Mouse (Mus musculus): ENCODE measurements around the gene Ptpn22.
"Not testable (repeated sequence)": the region's sequence is repeated elsewhere in the genome, so short reads cannot be mapped to it uniquely, and the experiment has no call there.

Ptpn22 gene

GRCm38 (mm10) chr3:103858881-103859801 lies at the start of gene Ptpn22:
Gene Ptpn22, plus strand, starts transcription at chr3:103859795.
- in situ Hi-C loops (cut with MseI, MboI) = no loop called here

DNA sequence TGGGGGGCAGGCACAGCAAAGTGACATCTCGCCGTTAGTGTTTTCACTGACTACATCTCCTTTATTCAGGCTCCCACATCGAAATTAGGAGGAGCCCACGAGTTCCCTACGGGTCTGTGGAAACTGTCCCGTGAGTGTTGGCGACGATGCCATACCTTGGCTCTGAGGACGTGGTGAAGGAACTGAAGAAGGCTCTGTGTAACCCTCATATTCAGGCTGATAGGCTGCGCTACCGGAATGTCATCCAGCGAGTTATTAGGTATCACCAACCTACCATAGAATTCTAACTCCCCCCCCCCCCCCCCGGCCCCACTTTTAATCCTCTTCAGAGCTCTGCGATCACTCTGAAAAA lies 49.8 kb upstream of the Ptpn22 start:
- in situ Hi-C loops (cut with MseI, MboI) = no loop called here

DNA sequence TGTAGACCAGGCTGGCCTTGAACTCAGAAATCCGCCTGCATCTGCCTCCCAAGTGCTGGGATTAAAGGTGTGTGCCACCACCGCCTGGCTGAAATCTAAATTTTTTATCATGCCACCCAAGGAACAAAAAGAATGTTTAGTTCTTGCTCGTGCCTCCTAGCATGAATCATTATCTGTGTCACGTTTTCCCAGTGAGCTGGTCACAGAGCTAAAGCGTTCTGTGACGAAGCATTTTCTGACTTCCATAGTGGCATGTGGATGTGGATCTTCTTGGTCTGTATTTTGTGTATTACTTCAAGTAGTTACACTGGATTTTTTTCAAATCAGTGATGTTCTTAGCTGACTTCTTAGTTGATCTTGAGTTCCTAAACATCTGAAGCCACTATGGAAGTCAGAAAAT lies 48.6 kb upstream of the Ptpn22 start:
- in situ Hi-C loops (cut with MseI, MboI) = no loop called here

- in situ Hi-C loops (cut with MseI, MboI) = no loop called here
Measured at GRCm38 (mm10) chr3:103827548-103827947, 32.0 kb upstream of the Ptpn22 start.

GRCm38 (mm10) chr3:103829036-103829435 lies 30.6 kb upstream of the Ptpn22 start:
- in situ Hi-C loops (cut with MseI, MboI) = no loop called here

- in situ Hi-C loops (cut with MseI, MboI) = not testable (repeated sequence)
Measured at GRCm38 (mm10) chr3:103830681-103831080, 28.9 kb upstream of the Ptpn22 start.

DNA sequence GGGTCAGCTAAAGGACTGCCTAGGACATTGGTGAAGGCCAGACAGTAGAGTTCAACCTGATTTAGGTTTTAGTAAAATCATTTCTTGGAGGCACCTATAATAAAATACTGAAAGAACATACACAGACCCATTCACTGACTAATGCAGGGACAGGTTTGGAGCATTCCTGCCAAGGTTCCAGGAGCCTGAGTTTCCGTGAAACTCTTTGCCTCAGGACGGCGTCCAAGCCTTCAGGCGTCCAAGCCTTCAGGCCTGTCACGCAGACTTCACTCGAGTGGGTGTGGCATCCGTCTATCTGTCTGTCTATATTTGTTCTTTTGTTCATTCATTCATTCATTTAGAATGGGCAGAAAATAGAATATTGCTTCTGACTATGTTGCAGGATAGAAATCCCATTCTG lies 28.4 kb upstream of the Ptpn22 start:
- in situ Hi-C loops (cut with MseI, MboI) = no loop called here

DNA sequence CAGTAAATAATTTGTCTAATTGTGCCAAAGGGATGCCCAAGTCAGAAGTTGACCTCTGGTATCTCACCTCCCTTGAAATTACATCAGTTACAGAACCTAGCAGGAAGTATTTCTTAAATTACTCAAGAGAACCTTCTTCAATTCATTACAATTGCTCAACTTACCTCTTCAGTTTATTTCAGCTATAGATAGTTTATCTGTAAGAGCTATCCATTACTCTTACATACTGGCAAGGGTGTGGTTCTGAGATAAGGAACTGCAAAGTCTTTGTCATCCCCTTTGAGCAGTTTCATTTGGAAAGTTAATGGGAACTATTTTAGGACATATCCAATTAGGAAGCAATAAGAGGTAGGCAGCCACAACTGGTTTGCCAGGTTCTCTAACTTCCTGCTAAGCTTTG lies 27.2 kb upstream of the Ptpn22 start, which contains the start of gene Bcl2l15:
Bcl2l15 (plus strand) TSS at position 176 of the 400 bp plus-strand sequence.
- in situ Hi-C loops (cut with MseI, MboI) = no loop called here

- in situ Hi-C loops (cut with MseI, MboI) = no loop called here
Measured at GRCm38 (mm10) chr3:103834001-103834400, 25.6 kb upstream of the Ptpn22 start.

- in situ Hi-C loops (cut with MseI, MboI) = no loop called here
Measured at GRCm38 (mm10) chr3:103835272-103835950, 24.2 kb upstream of the Ptpn22 start.

- in situ Hi-C loops (cut with MseI, MboI) = no loop called here
Measured at GRCm38 (mm10) chr3:103835951-103836310, 23.7 kb upstream of the Ptpn22 start.

- in situ Hi-C loops (cut with MseI, MboI) = no loop called here
Measured at GRCm38 (mm10) chr3:103836453-103836852, 23.1 kb upstream of the Ptpn22 start.

GRCm38 (mm10) chr3:103839711-103840110 lies 19.9 kb upstream of the Ptpn22 start:
- in situ Hi-C loops (cut with MseI, MboI) = no loop called here

DNA sequence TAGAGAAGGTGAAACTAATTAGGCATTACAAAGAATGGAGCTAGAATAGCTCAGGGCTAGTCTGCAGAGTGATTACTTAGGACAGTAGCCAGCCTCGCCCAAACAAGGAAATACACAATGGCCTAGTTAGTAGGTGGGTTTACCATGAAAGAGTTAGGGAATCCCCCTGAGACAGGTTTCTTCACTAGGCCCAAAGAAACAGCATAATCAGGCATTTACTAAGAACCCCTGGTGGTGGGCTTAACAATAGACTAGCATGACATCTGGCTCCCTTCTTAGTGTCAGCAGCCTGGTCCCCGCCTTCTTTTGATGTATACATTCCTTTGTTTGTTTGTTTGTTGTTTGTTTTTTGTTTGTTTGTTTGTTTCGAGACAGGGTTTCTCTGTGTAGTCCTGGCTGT lies 19.4 kb upstream of the Ptpn22 start:
- in situ Hi-C loops (cut with MseI, MboI) = not testable (repeated sequence)

DNA sequence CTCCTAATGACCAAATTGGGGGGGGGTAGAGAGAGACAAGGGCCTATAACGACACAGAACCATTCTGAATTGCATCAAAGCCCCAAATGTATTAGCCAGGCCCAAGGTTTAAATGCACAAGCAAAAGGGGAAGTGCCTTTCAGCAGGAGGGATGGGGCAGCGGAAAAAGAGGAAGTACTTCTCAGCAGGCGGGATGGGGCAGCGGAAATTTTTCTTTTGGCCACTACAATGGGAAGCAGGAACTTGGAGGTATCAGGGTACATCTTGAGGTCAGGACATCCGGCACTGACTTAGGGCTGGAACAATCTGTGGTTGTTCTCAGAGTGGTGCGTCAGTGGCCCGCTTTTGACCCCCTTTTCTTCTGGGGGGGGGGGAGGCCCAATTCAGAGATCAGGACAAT lies 18.6 kb upstream of the Ptpn22 start:
- in situ Hi-C loops (cut with MseI, MboI) = not testable (repeated sequence)

DNA sequence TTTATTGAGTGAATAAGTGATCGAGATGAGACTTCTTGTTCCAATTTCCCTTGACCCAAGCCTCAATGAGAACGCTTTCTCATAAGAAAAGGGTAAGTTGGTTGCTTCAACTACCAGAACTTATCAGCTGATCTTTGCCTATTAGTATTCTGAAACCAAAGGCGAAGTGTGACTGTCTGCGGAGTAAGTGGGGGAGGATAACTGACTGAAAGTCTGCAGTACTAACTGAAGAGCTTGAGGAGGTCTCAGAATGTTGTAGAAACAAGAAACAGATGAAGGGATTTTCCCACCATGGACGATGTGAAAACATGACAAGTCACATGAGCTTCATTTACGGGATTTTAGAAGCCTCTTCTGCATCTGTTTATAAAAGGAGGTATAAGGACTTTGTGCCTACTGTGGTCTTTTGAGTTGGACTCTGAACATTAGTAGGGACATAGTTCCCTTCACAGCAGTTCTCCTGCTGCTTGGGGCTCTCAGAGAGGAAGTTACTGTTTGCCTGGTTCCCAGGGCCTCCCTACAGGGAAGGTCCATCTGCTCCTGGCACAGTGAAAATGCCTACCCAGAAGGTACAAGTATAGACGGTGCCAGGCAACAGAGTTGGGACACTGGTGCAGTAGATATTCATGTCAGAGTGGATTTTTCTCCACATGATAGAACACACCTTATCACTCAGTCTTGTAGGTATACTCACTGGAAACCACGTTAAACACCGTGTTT lies 8.8 kb upstream of the Ptpn22 start:
- in situ Hi-C loops (cut with MseI, MboI) = loop anchor here in 1 of 2 experiments (5.0 kb wide), 1 partner anchor 36 kb away; no protein-coding TSS in a partner anchor

GRCm38 (mm10) chr3:103851481-103851880 lies 8.1 kb upstream of the Ptpn22 start:
- in situ Hi-C loops (cut with MseI, MboI) = loop anchor here in 1 of 2 experiments (5.0 kb wide), 1 partner anchor 36 kb away; no protein-coding TSS in a partner anchor

DNA sequence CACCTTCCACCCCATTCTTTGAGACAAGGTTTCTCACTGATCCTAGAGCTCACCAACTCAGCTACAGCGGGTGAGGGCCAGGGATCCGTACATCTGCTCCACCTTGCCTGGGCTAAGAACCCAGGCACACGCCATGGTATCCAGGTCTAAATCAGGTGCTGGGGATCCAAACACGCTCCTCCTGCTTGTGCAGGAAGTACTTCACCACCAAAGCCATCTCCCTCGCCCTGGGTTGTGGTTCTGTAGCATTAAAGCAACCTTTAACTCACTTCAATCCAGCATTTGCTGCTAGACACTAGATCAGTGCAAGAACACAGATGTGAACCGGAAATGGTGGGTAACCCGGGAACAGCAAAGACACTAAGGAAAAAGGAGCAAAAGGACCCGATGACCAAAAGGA lies 7.7 kb upstream of the Ptpn22 start:
- in situ Hi-C loops (cut with MseI, MboI) = loop anchor here in 1 of 2 experiments (5.0 kb wide), 1 partner anchor 35 kb away; no protein-coding TSS in a partner anchor

- in situ Hi-C loops (cut with MseI, MboI) = loop anchor here in 1 of 2 experiments (5.0 kb wide), 1 partner anchor 35 kb away; no protein-coding TSS in a partner anchor
Measured at GRCm38 (mm10) chr3:103852565-103853299, 6.9 kb upstream of the Ptpn22 start.

GRCm38 (mm10) chr3:103853804-103854203 lies 5.8 kb upstream of the Ptpn22 start:
- in situ Hi-C loops (cut with MseI, MboI) = loop anchor here in 1 of 2 experiments (5.0 kb wide), 1 partner anchor 33 kb away; no protein-coding TSS in a partner anchor
